Comparison of ENCODE assay signal across 16 mouse cellular contexts in genomic region chr11:94246789-94247061, GRCm38 (mm10). TPM values are rescaled to one million over a fixed set of nuclear protein-coding genes. Genes with fewer than 3 reads are reported as not detected.
DNase-seq lines count a peak whose midpoint lies in the region; ATAC-seq lines count a peak whose summit lies in the region.
"Had no signal": no experiment of that assay in that cellular context is flagged by ENCODE, and none has a peak within 500 bp of the region (broad histone marks: within the 10 kb centered on the region; RNA-seq: fewer than 3 reads in every experiment).

No protein-coding gene starts in this region.

- 0 out of 2 replicates have a peak overlapping the region, but pooled peaks have one; percentile 13 for H3K9ac ChIP-seq in heart, embryonic 12.5 days
- H3K9ac ChIP-seq in embryonic facial prominence, embryonic 11.5 days (replicated peaks; ENCODE audit: low read length): peak overlapping the region; percentile 40
- H3K9ac ChIP-seq in hindbrain, embryonic 13.5 days: no peak overlapping the region
- H3K9ac ChIP-seq in limb, embryonic 15.5 days: no peak overlapping the region
- H3K9ac ChIP-seq: liver, embryonic 12.5 days had no signal

- WGBS in heart, embryonic 12.5 days: 66% methylated on average over 8 of the region's 8 CpGs
- WGBS in embryonic facial prominence, embryonic 11.5 days: 33% methylated on average over 8 of the region's 8 CpGs
- 59% methylated on average over 8 of the region's 8 CpGs for WGBS in hindbrain, embryonic 13.5 days
- 11% methylated on average over 8 of the region's 8 CpGs for WGBS in limb, embryonic 15.5 days

- peaks cover 11% of the 10 kb centered on the region; the same call in 1 of the 2 replicates for H3K27me3 ChIP-seq in heart, embryonic 12.5 days (replicated peaks)
- H3K27me3 ChIP-seq in embryonic facial prominence, embryonic 11.5 days (ENCODE audit: control insufficient read depth, insufficient read depth, low read length): no peaks in the 10 kb centered on the region
- H3K27me3 ChIP-seq in hindbrain, embryonic 13.5 days: peaks cover 9% of the 10 kb centered on the region; the same call in 1 of the 2 replicates
- H3K27me3 ChIP-seq in limb, embryonic 15.5 days: no peaks in the 10 kb centered on the region

- H3K36me3 ChIP-seq in heart, embryonic 12.5 days: no peaks in the 10 kb centered on the region
- no peaks in the 10 kb centered on the region for H3K36me3 ChIP-seq in embryonic facial prominence, embryonic 11.5 days (replicated peaks; ENCODE audit: control insufficient read depth, insufficient read depth, low read depth, low read length)
- H3K36me3 ChIP-seq in hindbrain, embryonic 13.5 days: no peaks in the 10 kb centered on the region
- no peaks in the 10 kb centered on the region for H3K36me3 ChIP-seq in limb, embryonic 15.5 days
- H3K36me3 ChIP-seq: liver, embryonic 12.5 days had no signal

- peaks cover 32% of the 10 kb centered on the region for H3K4me1 ChIP-seq in heart, embryonic 12.5 days (replicated peaks)
- H3K4me1 ChIP-seq in embryonic facial prominence, embryonic 11.5 days (ENCODE audit: control insufficient read depth, insufficient read depth, low read length): peaks cover 20% of the 10 kb centered on the region
- H3K4me1 ChIP-seq in hindbrain, embryonic 13.5 days (replicated peaks): peaks cover 43% of the 10 kb centered on the region
- peaks cover 63% of the 10 kb centered on the region for H3K4me1 ChIP-seq in limb, embryonic 15.5 days

- no peaks in the 10 kb centered on the region for H3K9me3 ChIP-seq in heart, embryonic 12.5 days (replicated peaks)
- H3K9me3 ChIP-seq in embryonic facial prominence, embryonic 11.5 days (replicated peaks; ENCODE audit: control insufficient read depth, low read length): no peaks in the 10 kb centered on the region
- no peaks in the 10 kb centered on the region for H3K9me3 ChIP-seq in hindbrain, embryonic 13.5 days
- no peaks in the 10 kb centered on the region for H3K9me3 ChIP-seq in limb, embryonic 15.5 days
- H3K9me3 ChIP-seq: liver, embryonic 12.5 days had no signal

- H3K27ac ChIP-seq in heart, embryonic 12.5 days (ENCODE audit: poor library complexity, severe bottlenecking): no peak overlapping the region
- H3K27ac ChIP-seq in embryonic facial prominence, embryonic 11.5 days (replicated peaks; ENCODE audit: low read depth, low read length): peak overlapping the region; percentile 76
- peak overlapping the region; percentile 75 for H3K27ac ChIP-seq in hindbrain, embryonic 13.5 days
- H3K27ac ChIP-seq in limb, embryonic 15.5 days: peak overlapping the region; percentile 93
- H3K27ac ChIP-seq: layer of hippocampus, adult 2 months; liver, embryonic 12.5 days had no signal

- no peak for DNase-seq in heart, adult 8-10 months (ENCODE audit: low spot score)
- DNase-seq in embryonic facial prominence, embryonic 11.5 days (ENCODE audit: low spot score): no peak
- DNase-seq in cerebellum, postnatal 4 days (ENCODE audit: low spot score in 2 of 2): no peak
- DNase-seq in c-Kit-positive CD71-positive TER-119-positive erythroid progenitor cells, embryonic 14.5 days (ENCODE audit: low spot score): no peak
- no peak for DNase-seq in ovary, adult 18-20 months (ENCODE audit: low spot score)
- DNase-seq: heart, postnatal 4 days had no signal

- ATAC-seq in heart, embryonic 12.5 days (ENCODE audit: insufficient number of reproducible peaks, low FRiP score): no peak
- ATAC-seq in embryonic facial prominence, embryonic 11.5 days (replicated peaks; ENCODE audit: insufficient number of reproducible peaks, low FRiP score, low TSS enrichment, low read depth): no peak
- no peak for ATAC-seq in hindbrain, embryonic 13.5 days (ENCODE audit: low FRiP score)
- ATAC-seq in limb, embryonic 15.5 days (ENCODE audit: insufficient number of reproducible peaks, low FRiP score, low TSS enrichment, low read depth): peak; percentile 7; the same call in 1 of the 2 replicates
- ATAC-seq: liver, embryonic 12.5 days had no signal

- no peak overlapping the region for H3K4me3 ChIP-seq in heart, embryonic 12.5 days
- H3K4me3 ChIP-seq in embryonic facial prominence, embryonic 11.5 days (ENCODE audit: low read depth, low read length): no peak overlapping the region
- no peak overlapping the region for H3K4me3 ChIP-seq in hindbrain, embryonic 13.5 days
- H3K4me3 ChIP-seq in limb, embryonic 15.5 days: peak overlapping the region; percentile 4; the same call in 1 of the 2 replicates
- H3K4me3 ChIP-seq: layer of hippocampus, adult 2 months; liver, embryonic 12.5 days had no signal

- no peak overlapping the region for H3K4me2 ChIP-seq in heart, embryonic 12.5 days
- H3K4me2 ChIP-seq in embryonic facial prominence, embryonic 11.5 days (ENCODE audit: low read depth, low read length): peak overlapping the region; percentile 33; the same call in 1 of the 2 replicates
- H3K4me2 ChIP-seq in hindbrain, embryonic 13.5 days: no peak overlapping the region
- peak overlapping the region; percentile 36 for H3K4me2 ChIP-seq in limb, embryonic 15.5 days
- H3K4me2 ChIP-seq: liver, embryonic 12.5 days had no signal

RNA-seq across cellular contexts. Expression of gene Wfikkn2, which starts 0.9 kb away (rescaled TPM):
- polyA plus RNA-seq in heart, embryonic 12.5 days (2016; fragmentation: Nextera tagmentation; extraction: Ambion mirVana): 2.0 and 2.5 TPM in 2 replicates
- 1 to 10 TPM; 6.8 to 8.1 (median 7.5) TPM for total RNA-seq in heart, adult 8-10 months (2022)
- 4.2 and 5.0 TPM in 2 replicates for polyA plus RNA-seq in embryonic facial prominence, embryonic 11.5 days (2014; fragmentation: Nextera tagmentation; extraction: Ambion mirVana)
- 5.9 and 8.6 TPM in 2 replicates for polyA plus RNA-seq in hindbrain, embryonic 13.5 days (2015; fragmentation: Nextera tagmentation; extraction: Ambion mirVana)
- 12.9 and 13.5 TPM in 2 replicates for polyA plus RNA-seq in limb, embryonic 15.5 days (2015; fragmentation: Nextera tagmentation; extraction: Ambion mirVana)
- total RNA-seq: MEL had no signal

RNA-seq across cellular contexts. Expression of gene Gm21885, which starts 34.9 kb away (rescaled TPM):
- 0.35 TPM in 1 of 2 replicates, not detected in the other for polyA plus RNA-seq in heart, embryonic 12.5 days (2016; fragmentation: Nextera tagmentation; extraction: Ambion mirVana)
- under 1 TPM in 1 of 4 experiments, not detected in 3; 0.40 TPM for total RNA-seq in heart, adult 8-10 months (2022)
- 0.29 TPM in 1 of 2 replicates, not detected in the other for polyA plus RNA-seq in embryonic facial prominence, embryonic 11.5 days (2014; fragmentation: Nextera tagmentation; extraction: Ambion mirVana)
- 0.43 and 0.70 TPM in 2 replicates for polyA plus RNA-seq in hindbrain, embryonic 13.5 days (2015; fragmentation: Nextera tagmentation; extraction: Ambion mirVana)
- polyA plus RNA-seq in limb, embryonic 15.5 days (2015; fragmentation: Nextera tagmentation; extraction: Ambion mirVana): 0.19 TPM in 1 of 2 replicates, not detected in the other
- total RNA-seq: heart, postnatal 4 days; layer of hippocampus, adult 2 months; megakaryocyte progenitor cell, adult 5-6 weeks; MEL had no signal
- polyA plus RNA-seq: cortical plate, adult 2 months; liver, embryonic 12.5 days; spleen, adult 2 months; urinary bladder, adult 2 months had no signal

RNA-seq across cellular contexts. Expression of gene Tob1, which starts 35.5 kb away (rescaled TPM):
- polyA plus RNA-seq in heart, embryonic 12.5 days (2016; fragmentation: Nextera tagmentation; extraction: Ambion mirVana): 34.9 and 35.2 TPM in 2 replicates
- total RNA-seq in heart, adult 8-10 months (2022): 10 to 100 TPM; 51.3 to 58.4 (median 53.2) TPM
- polyA plus RNA-seq in embryonic facial prominence, embryonic 11.5 days (2014; fragmentation: Nextera tagmentation; extraction: Ambion mirVana): 32.0 and 32.8 TPM in 2 replicates
- polyA plus RNA-seq in hindbrain, embryonic 13.5 days (2015; fragmentation: Nextera tagmentation; extraction: Ambion mirVana): 32.3 and 36.0 TPM in 2 replicates
- 43.1 and 47.6 TPM in 2 replicates for polyA plus RNA-seq in limb, embryonic 15.5 days (2015; fragmentation: Nextera tagmentation; extraction: Ambion mirVana)

Comparison
In these comparisons a context has a peak if more than half of its experiments do, and no peak if none do; other contexts are left out.
1. H3K4me2 ChIP-seq: peak in embryonic facial prominence, embryonic 11.5 days (single experiment) and limb, embryonic 15.5 days (single experiment); none in heart, embryonic 12.5 days (single experiment) and hindbrain, embryonic 13.5 days (single experiment).
2. H3K9ac ChIP-seq: peak in heart, embryonic 12.5 days (single experiment) and embryonic facial prominence, embryonic 11.5 days (single experiment); none in hindbrain, embryonic 13.5 days (single experiment) and limb, embryonic 15.5 days (single experiment).